Mouse (Mus musculus) bone marrow macrophage, adult 2 months (primary cell): Measurements from ENCODE around the gene Msantd2. TPM values are rescaled to one million over a fixed set of nuclear protein-coding genes. Genes with fewer than 3 reads are reported as not detected.

Experiments
- H3K27ac ChIP-seq: 2 replicates; pipeline ENCODE4 v1.5.1; 2012; ENCODE audit warnings: low read depth, low read length; ENCODE audit not compliant: insufficient read depth
- H3K4me1 ChIP-seq: 2 replicates; pipeline ENCODE4 v1.6.1; 2012; ENCODE audit warnings: low read length; ENCODE audit not compliant: control insufficient read depth, insufficient read depth
- H3K4me3 ChIP-seq: 2 replicates; pipeline ENCODE4 v1.5.1; 2012; ENCODE audit warnings: mild to moderate bottlenecking, low read length, moderate library complexity; ENCODE audit not compliant: insufficient read depth
- CTCF ChIP-seq: IDR thresholded peaks from 2 replicates; pipeline ENCODE4 v1.5.1; 2012; ENCODE audit warnings: low read depth, mild to moderate bottlenecking, low read length, moderate library complexity
- POLR2A ChIP-seq: IDR thresholded peaks from 2 replicates; pipeline ENCODE4 v1.6.1; 2012; ENCODE audit warnings: mild to moderate bottlenecking, low read depth, low read length, borderline replicate concordance
- polyA plus RNA-seq: library from polyadenylated mRNA; stranded (reverse); fragments of >200 nt; gene quantifications from 2 replicates; pipeline ENCODE4 v1.2.4, GENCODE M21; 2012; ENCODE audit not compliant: missing spikeins, insufficient read depth, insufficient read length

Msantd2 gene
- polyA plus RNA-seq, 1 experiment: 23.5 TPM

DNA sequence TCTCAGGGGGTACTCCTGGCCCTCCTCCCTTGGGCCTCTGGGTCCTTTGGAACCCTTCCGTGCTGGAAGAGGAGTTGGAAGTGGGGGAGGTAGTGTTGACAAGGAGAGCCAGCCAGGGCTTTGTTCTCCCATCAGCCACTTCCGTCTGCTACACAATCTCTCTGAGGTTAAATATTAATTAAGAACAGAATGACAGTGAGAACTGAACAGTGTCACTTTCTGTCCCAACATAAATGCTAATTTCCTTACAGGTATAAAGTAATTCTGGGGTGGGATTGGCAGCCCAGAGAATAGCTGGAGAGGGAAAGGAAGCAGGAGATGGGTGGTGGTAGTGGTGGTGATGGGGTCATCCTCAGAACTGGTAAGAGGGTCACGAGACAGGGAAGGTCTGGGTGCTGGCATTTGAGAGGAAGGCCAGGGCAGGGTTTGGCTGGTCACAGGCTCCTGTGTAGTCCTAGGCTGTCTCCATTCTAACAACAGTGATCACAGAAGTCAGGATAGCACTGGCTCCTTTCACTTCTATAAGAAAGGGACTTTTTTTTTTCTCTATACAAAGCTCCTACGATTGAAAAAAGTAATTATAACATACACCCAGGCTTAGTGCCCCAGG, 79.6 kb downstream of the Msantd2 start:
- Histone ChIP-seq H3K4me1 (0 out of 2 replicates have a peak, but pooled peaks cover 4% of the 10 kb centered on the region), H3K27ac (no peak overlapping the region), H3K4me3 (no peak overlapping the region)
- TF ChIP-seq POLR2A (no peak), CTCF (no peak)

DNA sequence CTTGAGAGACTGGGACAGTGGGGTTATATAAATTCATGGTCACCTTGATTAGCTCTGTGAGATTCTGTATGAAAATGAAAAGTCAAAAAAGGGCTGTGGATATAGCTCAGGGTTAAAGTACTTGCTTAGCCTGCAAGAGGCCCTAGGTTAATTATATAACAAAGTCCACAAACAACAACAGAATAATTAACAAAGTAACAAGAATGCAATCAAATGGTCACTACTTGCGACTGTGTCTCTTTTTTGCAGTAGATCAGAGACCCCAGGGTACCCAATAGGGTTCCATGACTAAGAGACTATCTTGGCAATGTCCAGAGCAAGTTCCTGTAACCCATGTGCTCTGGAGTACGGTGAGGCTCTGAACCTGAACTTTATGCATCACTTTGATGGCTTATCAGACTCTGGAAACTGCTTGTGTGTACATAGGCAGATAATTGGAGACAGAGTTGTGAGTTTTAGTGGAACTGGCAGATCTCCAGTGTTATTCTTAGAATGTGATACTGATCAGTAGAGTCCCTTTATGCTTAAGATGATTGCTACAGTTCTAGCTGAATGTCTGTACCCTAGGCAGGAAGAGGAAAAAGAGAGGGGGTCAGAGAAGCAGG, 80.2 kb downstream of the Msantd2 start:
- Histone ChIP-seq H3K4me3 (no peak overlapping the region), H3K4me1 (0 out of 2 replicates have a peak, but pooled peaks cover 4% of the 10 kb centered on the region), H3K27ac (no peak overlapping the region)
- no peak for TF ChIP-seq CTCF
- TF ChIP-seq POLR2A: no peak

DNA sequence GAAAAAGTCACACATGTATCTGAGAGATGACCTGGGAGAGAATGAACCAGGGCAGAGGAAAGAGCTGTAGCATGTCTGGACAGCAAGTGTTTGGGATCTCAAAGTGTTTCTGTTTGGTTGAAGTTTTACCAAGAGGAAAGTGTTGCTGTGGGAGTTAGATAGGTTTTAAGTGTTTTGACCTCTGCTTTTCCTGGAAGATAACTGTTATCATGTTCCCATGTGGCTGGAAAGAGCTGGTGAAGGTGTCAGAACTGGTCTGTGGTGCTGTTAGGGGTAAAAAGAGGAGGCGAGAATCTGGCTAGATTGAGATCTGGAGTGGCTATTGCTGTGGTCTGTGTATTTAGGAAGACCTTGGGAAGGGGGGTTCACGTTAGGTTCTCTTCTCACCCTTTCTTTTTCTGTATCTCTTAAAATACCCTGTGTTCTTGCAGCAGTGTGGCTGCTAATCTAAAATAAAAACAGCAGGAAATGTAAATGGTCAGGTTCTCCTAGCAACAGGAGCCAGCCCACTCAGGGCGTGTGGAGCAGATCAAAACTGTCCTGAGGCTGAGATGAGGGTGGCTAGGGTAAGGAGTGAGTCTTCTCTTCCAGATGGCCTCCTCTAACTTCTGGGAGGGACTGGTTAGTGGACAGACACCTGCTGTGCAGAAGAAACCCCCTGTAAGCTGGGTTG, 83.2 kb downstream of the Msantd2 start:
- Histone ChIP-seq H3K27ac (no peak overlapping the region), H3K4me1 (0 out of 2 replicates have a peak, but pooled peaks cover 4% of the 10 kb centered on the region), H3K4me3 (no peak overlapping the region)
- TF ChIP-seq POLR2A: no peak
- no peak for TF ChIP-seq CTCF

Other genes with a start within 250 kb of the Msantd2 start
- 167 and 186 TPM in 2 replicates for gene Slc37a2, start 233.6 kb upstream of the Msantd2 start, polyA plus RNA-seq
- gene Ccdc15, start 140.9 kb upstream of the Msantd2 start, polyA plus RNA-seq: 1.9 TPM in 2 replicates
- gene Hepacam, start 122.0 kb upstream of the Msantd2 start, polyA plus RNA-seq: not detected in 2 replicates
- gene Robo4, start 87.4 kb upstream of the Msantd2 start, polyA plus RNA-seq: 0.12 TPM in 1 of 2 replicates, not detected in the other
- not detected in 2 replicates for gene Robo3, start 56.1 kb upstream of the Msantd2 start, polyA plus RNA-seq
- gene Esam, start 38.8 kb downstream of the Msantd2 start, polyA plus RNA-seq: 0.97 TPM in 1 of 2 replicates, not detected in the other
- not detected in 2 replicates for gene Vsig2, start 49.9 kb downstream of the Msantd2 start, polyA plus RNA-seq
- not detected in 2 replicates for gene Nrgn, start 63.6 kb downstream of the Msantd2 start, polyA plus RNA-seq
- gene Siae, start 66.4 kb downstream of the Msantd2 start, polyA plus RNA-seq: 28.8 and 31.5 TPM in 2 replicates
- gene Spa17, start 124.4 kb downstream of the Msantd2 start, polyA plus RNA-seq: 1.3 and 1.6 TPM in 2 replicates
- 36.4 and 36.5 TPM in 2 replicates for gene Tbrg1, start 168.0 kb downstream of the Msantd2 start, polyA plus RNA-seq
- not detected in 2 replicates for gene Panx3, start 179.9 kb downstream of the Msantd2 start, polyA plus RNA-seq
- not detected in 2 replicates for gene Olfr160, start 226.9 kb downstream of the Msantd2 start, polyA plus RNA-seq